8 mouse cellular contexts compared by ENCODE assay signal in the genomic region with DNA sequence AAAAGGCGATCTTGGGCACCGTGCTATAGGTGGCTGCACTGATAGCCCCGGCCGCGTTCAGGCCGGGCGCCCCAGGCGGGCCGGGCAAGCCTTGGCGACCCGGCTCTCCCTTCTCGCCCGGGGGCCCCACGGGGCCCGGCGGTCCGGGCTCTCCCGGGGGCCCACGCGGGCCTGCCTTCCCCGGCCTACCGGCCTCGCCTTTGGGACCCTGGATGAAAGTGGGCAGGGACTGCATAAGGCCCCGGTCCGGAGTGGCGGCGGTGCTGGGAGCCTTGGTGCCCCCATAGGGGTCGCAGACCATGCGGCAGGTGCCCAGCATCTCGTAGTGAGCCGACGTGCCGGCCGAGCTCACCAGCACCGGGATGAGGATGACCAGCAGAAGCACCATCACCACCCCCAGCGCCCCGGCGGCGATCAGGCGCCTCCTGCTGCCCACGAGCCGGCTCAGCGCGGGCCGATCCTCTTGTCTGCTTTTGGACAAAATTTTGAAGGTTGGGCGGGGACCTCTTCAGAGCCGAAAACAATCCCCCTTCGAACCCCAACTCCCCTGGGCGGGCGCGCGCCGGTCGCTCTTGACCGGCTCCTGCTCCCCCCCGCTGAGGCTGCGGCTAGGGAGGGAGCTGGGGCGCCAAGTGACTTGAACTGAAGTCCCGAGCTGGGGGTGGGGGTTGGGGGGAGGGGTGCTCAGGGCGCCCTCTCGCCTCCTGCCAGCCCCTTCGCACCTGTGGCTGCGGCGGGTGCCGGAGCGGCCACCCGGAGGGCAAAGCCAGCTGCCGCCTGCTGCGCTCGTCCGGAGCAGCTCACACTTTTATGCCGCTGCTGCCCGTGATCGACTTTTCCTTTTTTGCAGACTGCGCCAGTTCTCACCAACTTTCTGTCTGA. TPM values are rescaled to one million over a fixed set of nuclear protein-coding genes. Genes with fewer than 3 reads are reported as not detected.
DNase-seq lines count a peak whose midpoint lies in the region; ATAC-seq and TF ChIP-seq lines count a peak whose summit lies in the region.

No protein-coding gene starts in this region.

- H3K27ac ChIP-seq in limb, embryonic 12.5 days = no peak overlapping the region
- H3K27ac ChIP-seq in midbrain, postnatal 0 days (ENCODE audit: low read depth, low read length) = no peak overlapping the region

- peak overlapping the region; percentile 59 for H3K9ac ChIP-seq in limb, embryonic 12.5 days (replicated peaks)
- peak overlapping the region; percentile 51 for H3K9ac ChIP-seq in midbrain, postnatal 0 days (replicated peaks; ENCODE audit: low read length, poor library complexity, severe bottlenecking)

- DNase-seq in cerebellum, postnatal 10 days = peak; percentile 60 to 69
- no peak for DNase-seq in cerebellum, adult 9-10 months
- DNase-seq in embryo, embryonic 10.5 days (ENCODE audit: low spot score) = peak; percentile 65
- DNase-seq in kidney, adult 11 months = peak; percentile 17
- DNase-seq in midbrain, postnatal 0 days (ENCODE audit: low spot score) = peak; percentile 36
- DNase-seq in thymus, postnatal 10 days (ENCODE audit: low spot score in 2 of 2) = peak; percentile 14 to 27

- TF ChIP-seq CTCF in midbrain, postnatal 0 days (IDR thresholded peaks at IDR 0.05) = peak; percentile 40

- no peaks in the 10 kb centered on the region for H3K36me3 ChIP-seq in limb, embryonic 12.5 days
- no peaks in the 10 kb centered on the region for H3K36me3 ChIP-seq in midbrain, postnatal 0 days (ENCODE audit: insufficient read depth, low read length)

- H3K4me1 ChIP-seq in limb, embryonic 12.5 days (replicated peaks) = peaks cover 19% of the 10 kb centered on the region
- H3K4me1 ChIP-seq in midbrain, postnatal 0 days (ENCODE audit: insufficient read depth, low read length) = no peaks in the 10 kb centered on the region

- H3K9me3 ChIP-seq in limb, embryonic 12.5 days = no peaks in the 10 kb centered on the region
- no peaks in the 10 kb centered on the region for H3K9me3 ChIP-seq in midbrain, postnatal 0 days (ENCODE audit: low read length)

- peaks cover 52% of the 10 kb centered on the region for H3K27me3 ChIP-seq in limb, embryonic 12.5 days
- H3K27me3 ChIP-seq in midbrain, postnatal 0 days (ENCODE audit: insufficient read depth, low read length) = peaks cover 34% of the 10 kb centered on the region

- WGBS in limb, embryonic 12.5 days = under 1% methylated on average over 74 of the region's 75 CpGs
- WGBS in midbrain, postnatal 0 days = under 1% methylated on average over 69 of the region's 75 CpGs

- peak overlapping the region; percentile 60 for H3K4me3 ChIP-seq in limb, embryonic 12.5 days (replicated peaks)
- H3K4me3 ChIP-seq in midbrain, postnatal 0 days (ENCODE audit: low read depth, low read length) = peak overlapping the region; percentile 53

- peak; percentile 23 for ATAC-seq in granulocyte monocyte progenitor cell, adult 5-6 weeks (replicated peaks; ENCODE audit: poor library complexity, severe bottlenecking)
- ATAC-seq in limb, embryonic 12.5 days (ENCODE audit: insufficient number of reproducible peaks, insufficient read depth, low FRiP score, low TSS enrichment, low read depth) = peak; percentile 61; the same call in 1 of the 2 replicates
- ATAC-seq in midbrain, postnatal 0 days (ENCODE audit: low FRiP score) = peak; percentile 68

- peak overlapping the region; percentile 99 for H3K4me2 ChIP-seq in limb, embryonic 12.5 days
- peak overlapping the region; percentile 100 for H3K4me2 ChIP-seq in midbrain, postnatal 0 days (ENCODE audit: low read depth, low read length, poor library complexity, severe bottlenecking)

RNA-seq across cellular contexts. Expression of a gene that starts 0.9 kb away (rescaled TPM):
- not detected in 2 replicates for total RNA-seq in granulocyte monocyte progenitor cell, adult 5-6 weeks (2014; fragmentation: Nextera tagmentation)
- total RNA-seq in granulocyte monocyte progenitor cell, adult 5-6 weeks (2017) = not detected in 2 replicates
- 1.2 and 1.4 TPM in 2 replicates for polyA plus RNA-seq in limb, embryonic 12.5 days (2016; fragmentation: Nextera tagmentation; extraction: Ambion mirVana)
- 12.5 and 13.2 TPM in 2 replicates for total RNA-seq in midbrain, postnatal 0 days (2014; rRNA removed)
- 2.4 and 3.0 TPM in 2 replicates for polyA plus RNA-seq in midbrain, postnatal 0 days (2015; fragmentation: Nextera tagmentation; extraction: Ambion mirVana)

Comparison
In these comparisons a context has a peak if more than half of its experiments do, and no peak if none do; other contexts are left out.
1. RNA of a gene that starts 0.9 kb away (total RNA-seq): 12.5 to 13.2 TPM in midbrain, postnatal 0 days; not detected in granulocyte monocyte progenitor cell, adult 5-6 weeks; every median in the first group is over 10 times any median in the second.
2. Peak in every context shown above with its lines, with median percentiles within 50 percentile points of each other: ATAC-seq.